Mouse (Mus musculus) kidney, postnatal 0 days (tissue): Measurements from ENCODE around the gene Btg2. TPM values are rescaled to one million over a fixed set of nuclear protein-coding genes. Genes with fewer than 3 reads are reported as not detected.

Experiments
- ATAC-seq: fragments of 200-750 bp; cut with Nextera tagmentation; replicated peaks from 2 replicates; pipeline ENCODE4 v1.8.0; 2017; ENCODE audit warnings: low read depth, moderate number of reproducible peaks, moderate TSS enrichment, moderate library complexity; ENCODE audit not compliant: low FRiP score
- DNase-seq: peaks from one replicate; pipeline ENCODE4 v3.0.0-alpha.2; 2016; ENCODE audit warnings: low spot score
- H3K27ac ChIP-seq: fragments of 300-500 bp; sonication (generic); 2 replicates; pipeline ENCODE4 v1.5.1; 2014; ENCODE audit warnings: mild to moderate bottlenecking
- H3K27me3 ChIP-seq: fragments of 300-500 bp; sonication (generic); 2 replicates; pipeline ENCODE4 v1.6.1; 2014; ENCODE audit warnings: low read length, mixed read lengths; ENCODE audit not compliant: insufficient read depth
- H3K36me3 ChIP-seq: fragments of 300-500 bp; sonication (generic); 2 replicates; pipeline ENCODE4 v1.6.1; 2014; ENCODE audit warnings: low read length, mixed read lengths; ENCODE audit not compliant: insufficient read depth
- H3K4me1 ChIP-seq: fragments of 300-500 bp; sonication (generic); replicated peaks from 2 replicates; pipeline ENCODE4 v1.6.1; 2014; ENCODE audit warnings: antibody characterized with exemption, low read length, mixed read lengths; ENCODE audit not compliant: insufficient read depth
- H3K4me2 ChIP-seq: fragments of 300-500 bp; sonication (generic); 2 replicates; pipeline ENCODE4 v1.6.1; 2014; ENCODE audit warnings: mild to moderate bottlenecking, low read length, moderate library complexity, mixed read lengths
- H3K4me3 ChIP-seq: fragments of 300-500 bp; sonication (generic); replicated peaks from 2 replicates; pipeline ENCODE4 v1.5.1; 2014; ENCODE audit warnings: low read depth, low read length
- H3K9ac ChIP-seq: fragments of 300-500 bp; sonication (generic); 2 replicates; pipeline ENCODE4 v1.6.1; 2014; ENCODE audit warnings: low read depth, low read length
- H3K9me3 ChIP-seq: fragments of 300-500 bp; sonication (generic); replicated peaks from 2 replicates; pipeline ENCODE4 v1.6.1; 2016; ENCODE audit warnings: low read length, inconsistent platforms, mixed read lengths
- CTCF ChIP-seq: IDR thresholded peaks from 2 replicates; pipeline ENCODE4 v1.5.1; 2016; ENCODE audit warnings: antibody characterized with exemption, low read depth, mild to moderate bottlenecking, moderate library complexity
- WGBS: fragments of 180-500 bp; shearing (Covaris S2); extraction: QIAGEN DNeasy Blood & Tissue Kit; methylation state at CpG from one replicate; pipeline ENCODE4 v1.1.7; 2014; 5-methylcytosine and 5-hydroxymethylcytosine counted together
- polyA plus RNA-seq: library from polyadenylated mRNA; unstranded; fragments of >200 nt; fragmentation: Nextera tagmentation; extraction: Ambion mirVana; gene quantifications from 2 replicates; pipeline ENCODE4 v1.2.1, GENCODE M21; 2015

The Btg2 gene
- polyA plus RNA-seq, 1 experiment from 2014 or later, result 37.5 TPM

DNA sequence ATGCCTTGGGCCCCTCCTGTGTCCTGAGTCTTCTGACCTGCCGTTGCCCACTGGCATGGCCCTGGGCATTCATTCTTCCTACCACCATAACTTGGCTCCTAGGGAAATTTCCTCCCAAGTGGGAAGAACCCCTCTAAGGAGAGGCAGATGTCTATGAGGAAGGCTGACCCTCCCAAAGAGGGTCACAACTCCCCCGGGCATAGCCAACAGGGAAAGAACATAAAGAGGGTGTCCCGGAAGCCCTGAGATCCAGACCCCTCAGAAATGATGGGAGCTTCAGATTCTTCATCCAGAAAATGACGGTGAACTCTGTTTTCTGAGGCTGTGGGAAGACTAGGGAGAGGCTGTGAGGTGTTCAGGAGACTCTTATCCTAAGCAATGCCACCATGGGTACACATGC is 16.8 kb upstream of the Btg2 start:
- DNase-seq, result no peak

DNA sequence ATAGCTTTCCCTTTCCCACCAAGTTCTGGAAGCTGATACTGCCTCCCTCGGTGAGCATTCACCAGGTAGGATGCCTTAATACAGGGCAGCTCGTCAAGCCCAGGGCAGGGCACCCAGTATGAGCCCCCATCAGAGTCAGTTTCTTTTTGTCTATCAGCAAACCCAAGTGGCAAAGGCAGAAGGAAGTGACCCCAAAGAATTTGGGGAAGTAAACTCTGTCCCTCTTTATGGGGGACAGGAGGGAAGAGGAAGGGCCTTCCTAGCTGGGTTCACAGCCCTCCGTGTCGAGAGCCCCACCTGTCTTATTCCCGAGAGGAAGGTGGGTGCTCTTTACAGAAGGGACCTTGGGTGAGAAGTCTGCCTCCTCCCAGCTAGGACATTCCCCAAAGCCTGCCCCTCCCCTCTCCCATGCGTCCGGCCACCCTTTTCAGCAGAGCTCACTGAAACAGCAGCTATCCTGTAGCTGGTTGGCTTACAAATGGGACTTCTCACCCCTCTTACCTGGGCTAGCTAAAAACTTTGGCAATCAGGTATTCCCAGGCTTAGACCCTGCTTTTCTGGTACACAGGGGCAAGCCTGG is 16.2 kb upstream of the Btg2 start:
- no peak for DNase-seq
- no peak for TF ChIP-seq CTCF
- Histone ChIP-seq H3K27me3 (no peaks in the 10 kb centered on the region), H3K4me2 (no peak overlapping the region), H3K27ac (no peak overlapping the region), H3K4me3 (no peak overlapping the region), H3K4me1 (peaks cover 60% of the 10 kb centered on the region), H3K36me3 (no peaks in the 10 kb centered on the region), H3K9me3 (no peaks in the 10 kb centered on the region), H3K9ac (0 out of 2 replicates have a peak overlapping the region, but pooled peaks have one; percentile 13)
- 70% methylated on average over 7 of the region's 7 CpGs for WGBS
- ATAC-seq, result no peak

More for the DNA sequence above, 16.8 kb upstream of the Btg2 start:
- Histone ChIP-seq H3K27me3 (no peaks in the 10 kb centered on the region), H3K36me3 (no peaks in the 10 kb centered on the region), H3K4me3 (no peak overlapping the region), H3K9me3 (no peaks in the 10 kb centered on the region), H3K27ac (0 out of 2 replicates have a peak overlapping the region, but pooled peaks have one; percentile 32), H3K4me2 (no peak overlapping the region), H3K4me1 (peaks cover 66% of the 10 kb centered on the region), H3K9ac (no peak overlapping the region)
- ATAC-seq, result no peak
- 80% methylated on average over 4 of the region's 4 CpGs for WGBS
- TF ChIP-seq CTCF, result no peak

DNA sequence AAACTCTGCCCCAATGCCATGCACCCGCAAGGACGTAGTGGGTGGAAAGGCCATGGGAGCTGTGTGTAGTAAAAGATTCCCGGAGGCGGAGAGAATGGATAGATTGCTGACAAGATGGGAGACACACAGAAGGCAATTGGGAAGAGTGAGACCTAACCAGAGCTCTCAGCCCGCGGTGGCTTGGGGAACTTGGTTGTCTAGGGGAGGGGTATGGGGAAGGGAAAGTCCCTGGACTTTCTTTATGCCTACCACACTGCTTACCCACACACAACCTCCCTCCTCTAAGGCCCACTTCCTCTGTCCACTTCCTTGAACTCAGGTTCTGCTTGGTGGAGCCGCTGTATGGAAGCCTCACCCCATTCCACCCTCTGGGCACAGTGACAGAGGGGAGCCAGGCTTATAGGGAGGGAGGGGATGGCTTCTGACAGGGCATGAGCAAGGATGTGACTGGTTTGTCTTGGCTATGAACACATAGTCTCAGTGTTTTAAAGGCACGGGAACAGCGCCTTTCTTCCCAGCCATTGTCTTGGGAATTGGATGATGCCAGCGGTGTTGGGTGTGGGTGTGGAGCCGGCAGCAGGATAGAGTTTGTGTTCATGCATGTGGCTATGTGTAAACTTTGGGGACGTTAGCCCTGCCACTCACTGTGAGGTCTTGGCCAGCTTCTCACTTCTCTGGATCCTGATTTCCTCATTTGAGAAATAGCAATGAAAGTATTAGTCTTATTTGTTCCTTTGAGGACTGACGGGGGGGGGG is 15.0 kb upstream of the Btg2 start:
- Histone ChIP-seq H3K9me3 (no peaks in the 10 kb centered on the region), H3K36me3 (no peaks in the 10 kb centered on the region), H3K4me1 (peaks cover 52% of the 10 kb centered on the region), H3K9ac (no peak overlapping the region), H3K4me3 (no peak overlapping the region), H3K27ac (peak overlapping the region; percentile 89), H3K4me2 (peak overlapping the region; percentile 84), H3K27me3 (no peaks in the 10 kb centered on the region)
- ATAC-seq (no peak), DNase-seq (no peak)
- no peak for TF ChIP-seq CTCF
- WGBS, result 62% methylated on average over 13 of the region's 13 CpGs

DNA sequence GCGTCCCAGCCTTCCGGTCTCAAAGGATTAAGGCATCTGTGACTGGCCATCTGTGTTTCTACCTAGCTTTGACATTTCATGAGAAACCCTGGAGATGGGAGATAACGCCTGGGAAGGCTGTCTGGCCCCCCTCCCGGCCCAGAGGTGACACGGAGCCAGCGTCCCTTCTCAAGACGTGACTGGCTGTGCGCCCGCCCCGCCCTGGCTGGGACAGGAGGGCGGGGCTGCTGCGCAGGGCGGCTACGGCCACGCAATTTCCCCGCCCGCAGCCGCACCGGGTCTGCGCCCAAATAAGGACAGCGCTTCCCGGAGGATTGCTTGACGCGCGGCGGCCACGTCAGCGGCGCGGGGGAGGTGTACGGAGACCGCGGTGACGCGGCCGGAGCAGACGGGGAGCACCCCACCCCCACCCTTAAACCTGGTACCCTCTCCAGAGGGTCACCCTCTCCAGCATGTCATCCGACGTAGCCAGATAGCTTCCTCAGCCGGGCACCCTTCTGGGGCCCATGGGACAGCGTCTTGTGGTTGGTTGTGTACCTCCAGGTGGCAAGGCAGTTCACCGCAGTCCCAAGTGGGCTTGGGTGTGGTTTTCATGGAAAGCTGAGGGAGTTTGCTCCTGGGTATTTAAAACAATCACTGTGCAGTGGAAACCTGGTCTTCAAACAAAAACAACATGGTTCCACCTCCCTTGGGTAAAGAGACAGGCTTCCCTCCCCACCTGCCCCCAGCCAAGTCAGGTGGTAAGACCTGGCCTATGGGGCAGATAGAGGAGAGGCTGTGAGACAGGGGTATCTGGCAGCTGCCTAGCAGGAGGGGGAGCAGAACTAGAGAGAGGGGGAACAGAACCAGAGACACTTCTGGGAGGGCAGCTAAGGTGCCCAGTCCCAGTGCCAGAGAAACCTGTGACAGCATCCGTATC is 14.2 kb upstream of the Btg2 start:
- no peaks in the 10 kb centered on the region for H3K9me3 ChIP-seq

DNA sequence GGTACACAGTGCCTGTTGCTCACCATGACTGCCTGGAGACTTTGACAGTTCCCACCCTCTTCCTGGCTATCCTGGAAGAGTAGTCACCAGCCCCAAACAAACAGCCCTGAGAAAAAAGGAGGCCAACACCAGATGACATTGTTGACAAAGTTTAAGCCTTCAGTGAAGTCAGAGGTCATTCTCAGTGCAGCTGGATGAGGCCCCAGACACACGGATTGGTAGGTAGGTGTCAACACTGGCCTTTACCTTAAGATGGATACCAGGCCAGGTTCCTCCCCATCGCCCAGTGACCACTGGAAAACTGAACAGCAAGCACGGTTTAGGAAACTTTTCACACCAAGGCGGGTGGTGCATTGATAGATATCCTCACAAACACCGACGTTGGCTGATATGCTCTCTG is 13.4 kb upstream of the Btg2 start:
- H3K27me3 ChIP-seq, result no peaks in the 10 kb centered on the region
- no peaks in the 10 kb centered on the region for H3K9me3 ChIP-seq
- DNase-seq (no peak), ATAC-seq (no peak)
- WGBS, result 28% methylated on average over 6 of the region's 6 CpGs
- H3K9ac ChIP-seq, result no peak overlapping the region
- no peaks in the 10 kb centered on the region for H3K36me3 ChIP-seq
- H3K27ac ChIP-seq, result peak overlapping the region; percentile 89
- TF ChIP-seq CTCF, result no peak
- no peak overlapping the region for H3K4me3 ChIP-seq
- peaks cover 38% of the 10 kb centered on the region for H3K4me1 ChIP-seq
- peak overlapping the region; percentile 84; the same call in 1 of the 2 replicates for H3K4me2 ChIP-seq

More for the DNA sequence above, 14.2 kb upstream of the Btg2 start:
- TF ChIP-seq CTCF, result no peak
- Histone ChIP-seq H3K4me2 (peak overlapping the region; percentile 84), H3K36me3 (no peaks in the 10 kb centered on the region), H3K9ac (peak overlapping the region; percentile 63), H3K27me3 (no peaks in the 10 kb centered on the region), H3K27ac (peak overlapping the region; percentile 89), H3K4me1 (peaks cover 44% of the 10 kb centered on the region), H3K4me3 (peak overlapping the region; percentile 36)
- DNase-seq, result peak; percentile 97
- ATAC-seq, result peak; percentile 94
- 2% methylated on average over 43 of the region's 43 CpGs for WGBS

DNA sequence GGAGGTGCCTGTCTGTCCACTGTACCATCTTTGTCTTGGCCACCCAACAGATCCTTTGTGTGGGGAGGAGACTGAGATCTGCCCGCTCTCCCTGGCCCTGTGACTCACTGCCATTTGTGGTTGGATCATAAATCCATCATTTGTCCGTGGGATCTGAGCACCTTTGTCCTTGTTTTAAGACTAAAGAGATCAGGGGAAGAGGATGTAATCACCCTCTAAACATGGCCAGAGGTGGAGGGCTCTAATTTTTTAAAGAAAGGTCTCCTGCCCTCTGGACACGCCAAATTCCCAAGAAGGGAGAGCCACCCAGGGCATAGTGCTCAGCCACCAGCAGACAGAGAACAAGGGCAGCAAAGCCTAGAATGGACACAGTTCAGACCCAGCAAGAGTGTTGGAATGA is 12.9 kb upstream of the Btg2 start:
- Histone ChIP-seq H3K4me1 (peaks cover 38% of the 10 kb centered on the region), H3K9ac (no peak overlapping the region), H3K4me2 (no peak overlapping the region), H3K27ac (peak overlapping the region; percentile 89), H3K9me3 (no peaks in the 10 kb centered on the region), H3K27me3 (no peaks in the 10 kb centered on the region), H3K4me3 (no peak overlapping the region), H3K36me3 (no peaks in the 10 kb centered on the region)
- ATAC-seq, result no peak
- no peak for DNase-seq
- no peak for TF ChIP-seq CTCF
- 55% methylated on average over 3 of the region's 3 CpGs for WGBS
